Mouse (Mus musculus) heart, adult 18-20 months (tissue): ENCODE data around the gene Fli1. TPM values are rescaled to one million over a fixed set of nuclear protein-coding genes. Genes with fewer than 3 reads are reported as not detected.

ENCODE experiments used
- DNase-seq, 2 experiments: peaks; one replicate each; pipeline ENCODE4 v3.0.0; 2021 to 2022; ENCODE audit warnings: mixed read lengths in 1 of 2
- total RNA-seq, 2 experiments: library from RNA; stranded (reverse); gene quantifications; 2 replicates each; pipeline ENCODE4 v1.2.3; 2021

Gene Fli1
- total RNA-seq, 2 experiments from 2014 or later: 17.1 to 19.3 TPM

DNA sequence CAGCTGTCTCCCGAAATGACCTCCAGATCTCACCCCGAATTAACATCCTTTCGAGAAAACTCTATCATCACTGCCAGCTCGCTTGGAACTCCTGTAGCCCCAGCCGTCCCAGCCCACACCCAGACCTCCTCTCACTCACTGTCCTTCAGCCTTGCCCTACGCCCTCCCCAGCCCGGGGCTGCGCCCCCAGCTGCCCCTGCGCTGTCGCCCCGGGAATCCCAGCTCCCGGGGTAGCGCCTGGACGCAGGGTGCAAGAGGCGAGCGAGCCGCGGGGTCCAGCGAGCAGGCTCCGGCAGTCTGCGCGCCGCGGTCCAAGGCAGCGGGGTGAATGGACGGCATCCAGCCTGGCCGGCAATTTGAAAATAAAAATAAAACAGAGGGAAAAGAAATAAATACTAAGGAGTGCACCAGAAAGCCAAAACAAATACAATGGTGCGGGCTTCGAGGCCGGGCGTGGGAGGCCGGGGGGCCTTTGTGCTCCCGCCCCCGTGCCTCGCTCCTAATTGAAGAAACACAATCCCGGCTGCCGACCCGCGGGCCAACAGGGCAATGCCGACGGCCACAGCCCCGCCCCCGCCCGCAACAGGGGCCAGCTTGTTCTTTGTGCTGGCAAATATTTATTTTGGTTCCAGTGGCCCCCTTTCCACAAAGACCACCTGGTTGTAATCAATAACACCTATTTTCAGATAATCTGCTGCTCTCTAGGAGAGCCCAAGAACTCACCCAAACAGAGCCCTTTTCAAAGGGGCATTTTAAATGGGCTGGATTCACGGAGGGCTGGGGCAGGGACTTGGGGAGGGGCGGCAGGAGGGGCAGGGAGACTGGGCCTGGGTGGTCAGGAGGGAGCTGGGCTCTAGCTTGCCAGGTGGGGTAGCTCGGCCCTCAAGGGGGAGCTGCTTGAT lies 133.3 kb downstream of the Fli1 start:
- peak in 1 of 2 experiments; percentile 50 for DNase-seq

DNA sequence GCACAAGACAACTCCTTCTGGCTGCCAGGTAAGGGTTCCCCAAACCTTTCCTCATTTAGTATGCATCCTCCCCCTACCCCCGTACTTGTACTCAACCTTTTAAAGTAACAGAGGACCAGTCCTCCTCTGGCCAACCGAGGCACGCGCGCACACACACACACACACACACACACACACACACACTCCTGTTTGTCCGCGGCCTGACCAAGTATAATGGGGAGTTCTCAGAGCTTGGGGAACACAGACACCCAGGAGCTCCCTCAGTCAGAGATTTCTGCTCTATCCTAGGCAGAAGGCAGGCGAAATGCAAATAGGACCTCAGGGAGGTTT lies 134.0 kb downstream of the Fli1 start:
- no peak for DNase-seq

DNA sequence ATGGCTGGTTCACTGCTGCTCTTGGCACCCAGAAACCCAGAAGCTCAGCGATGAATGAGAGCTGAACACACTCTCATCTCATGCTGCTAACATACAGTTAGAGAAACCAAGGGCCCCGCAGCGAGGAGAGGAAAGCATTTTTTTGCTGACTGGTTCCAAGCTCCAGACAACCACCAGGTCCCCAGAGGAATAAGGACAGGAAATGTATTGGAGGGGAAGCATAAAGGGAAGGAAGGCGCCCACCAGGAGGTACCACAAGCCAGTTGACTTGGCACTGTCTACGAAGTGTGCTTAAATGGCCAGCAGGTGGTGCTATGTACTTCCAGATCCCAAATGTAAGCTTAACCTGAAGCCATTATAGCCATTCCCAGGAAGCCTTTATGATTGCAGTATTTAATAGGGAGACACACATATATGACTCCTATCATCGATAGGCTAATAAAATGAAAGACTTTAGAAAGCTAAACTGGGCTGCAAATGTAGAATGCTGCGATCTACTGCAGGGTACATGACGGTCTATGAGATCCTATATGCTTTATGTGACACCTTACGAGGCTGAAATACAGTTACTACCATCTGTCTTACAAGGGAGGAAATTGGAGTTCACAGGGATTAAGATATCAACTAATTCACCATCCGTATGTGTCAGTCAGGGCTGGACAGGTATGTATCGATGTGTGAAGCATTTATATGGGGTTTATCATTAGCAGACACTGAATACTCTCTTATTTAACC lies 137.3 kb downstream of the Fli1 start:
- peak; percentile 67 to 85 for DNase-seq

DNA sequence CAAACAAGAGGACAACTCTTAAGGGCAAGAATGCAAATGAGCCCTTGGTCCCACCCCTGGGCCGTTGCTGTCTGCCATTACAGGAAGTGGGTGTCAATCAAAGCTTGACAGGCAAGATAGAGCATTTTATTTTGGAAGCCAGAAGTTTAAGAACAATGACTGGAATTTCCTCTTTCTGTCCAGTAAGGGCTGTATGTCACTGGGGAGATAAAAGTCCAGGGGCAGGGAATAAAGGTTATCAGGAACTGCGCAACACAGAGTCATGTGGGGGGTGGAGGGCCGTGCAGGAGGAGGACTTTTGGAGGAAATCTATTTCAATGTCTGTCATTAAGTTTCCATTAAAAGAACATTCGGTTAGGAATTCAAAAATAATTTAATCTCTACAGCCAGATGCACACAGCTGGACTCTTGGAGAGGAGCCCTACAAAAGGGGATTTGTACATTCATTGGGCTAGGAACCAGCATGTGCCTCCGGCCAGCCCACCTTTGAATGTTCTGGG lies 141.9 kb downstream of the Fli1 start:
- DNase-seq: peak; percentile 79 to 80

DNA sequence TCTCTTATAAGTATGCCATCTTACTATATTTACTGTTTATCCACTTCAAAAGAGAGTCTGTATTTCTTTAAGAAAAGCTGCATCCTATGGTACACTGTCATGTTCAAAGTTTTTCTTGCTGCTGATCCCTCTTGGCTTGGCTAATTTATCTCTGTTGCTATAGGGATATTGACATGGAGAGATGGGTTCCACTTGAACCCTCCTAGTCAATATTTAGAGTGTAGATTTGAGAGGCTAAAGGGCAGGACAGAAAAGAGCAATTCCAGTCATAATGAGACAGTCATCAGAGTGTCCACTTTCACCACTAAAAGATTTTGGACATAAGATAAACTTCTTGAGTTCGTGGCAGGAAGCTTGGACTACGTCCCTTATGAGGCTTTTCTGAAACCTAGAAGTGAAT lies 142.4 kb downstream of the Fli1 start:
- DNase-seq: no peak

DNA sequence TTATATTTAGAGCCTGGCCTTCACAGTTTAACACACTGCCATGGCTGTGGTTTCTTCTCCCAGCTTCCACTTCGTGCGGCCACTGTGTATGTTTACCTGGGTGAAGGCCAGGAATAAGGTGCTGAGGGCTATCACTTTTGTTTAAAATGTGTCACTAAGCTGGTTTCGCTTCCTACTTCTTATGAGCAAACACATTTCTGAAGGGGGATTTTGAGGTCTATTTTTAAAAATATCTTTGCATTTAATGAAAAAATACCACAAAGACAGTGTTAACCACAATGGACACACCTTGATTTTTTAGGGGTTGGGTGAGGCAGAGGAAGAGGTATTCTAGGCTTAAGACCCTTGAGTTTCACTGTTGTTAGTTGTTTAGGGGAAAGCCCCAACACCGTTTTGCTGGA lies 147.9 kb downstream of the Fli1 start:
- no peak for DNase-seq

DNA sequence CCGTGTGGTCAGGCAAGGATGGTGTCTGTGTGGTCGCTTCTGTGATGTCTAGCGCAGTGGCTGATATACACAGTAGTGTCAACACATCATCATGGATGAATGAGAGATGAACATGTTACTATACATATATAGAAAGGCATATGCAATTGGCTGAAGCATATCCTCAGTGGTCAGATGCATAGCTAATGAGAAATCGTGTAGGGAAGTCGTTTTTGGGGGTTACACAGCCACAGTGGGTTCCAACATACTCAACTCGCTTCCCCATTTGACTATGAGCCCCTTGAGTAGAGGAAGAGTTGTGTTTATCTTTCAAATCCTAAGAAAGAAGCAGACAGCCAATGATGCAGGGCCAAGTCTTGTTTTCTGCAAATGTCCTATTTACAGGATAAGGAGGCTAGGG lies 149.9 kb downstream of the Fli1 start:
- DNase-seq: no peak

DNA sequence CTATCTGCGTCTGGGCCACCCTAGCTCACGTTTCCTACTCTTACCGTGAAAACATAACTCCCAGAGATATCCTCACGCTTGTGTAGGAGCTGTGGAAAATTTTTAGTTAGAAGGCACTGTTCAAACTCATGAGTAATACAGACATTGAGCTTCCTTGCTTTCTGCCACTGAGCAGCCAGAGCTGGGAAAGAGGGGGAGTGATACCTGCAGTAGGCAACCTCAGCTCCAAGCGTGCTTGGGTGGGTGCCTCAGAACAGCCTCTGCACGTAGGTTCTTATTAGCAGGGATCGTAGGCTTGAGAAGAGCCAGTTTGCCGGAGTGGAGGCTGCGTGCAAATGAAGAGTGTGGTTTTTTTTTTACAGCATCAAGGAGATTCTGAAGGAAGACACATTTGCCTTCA lies 151.0 kb downstream of the Fli1 start:
- no peak for DNase-seq

DNA sequence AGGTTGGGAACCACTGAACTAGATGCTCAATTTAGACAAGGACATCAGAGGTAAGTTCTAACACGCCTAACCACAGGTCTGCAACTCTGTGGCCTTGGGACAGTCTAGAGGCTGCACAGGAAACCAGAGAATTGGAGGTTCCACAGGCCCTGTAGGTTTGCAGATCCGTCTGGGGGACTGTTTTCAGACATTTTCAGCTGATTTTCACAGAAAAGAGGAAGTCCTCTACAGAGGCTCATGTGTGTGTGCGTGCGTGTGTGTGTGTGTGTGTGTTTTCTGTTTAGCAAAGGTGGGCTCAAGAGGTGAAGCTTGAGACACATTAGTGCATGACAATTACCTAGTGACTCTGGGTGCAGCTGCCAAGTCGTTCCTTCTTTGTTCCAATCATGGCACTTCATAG lies 151.6 kb downstream of the Fli1 start:
- DNase-seq: peak in 1 of 2 experiments; percentile 23

DNA sequence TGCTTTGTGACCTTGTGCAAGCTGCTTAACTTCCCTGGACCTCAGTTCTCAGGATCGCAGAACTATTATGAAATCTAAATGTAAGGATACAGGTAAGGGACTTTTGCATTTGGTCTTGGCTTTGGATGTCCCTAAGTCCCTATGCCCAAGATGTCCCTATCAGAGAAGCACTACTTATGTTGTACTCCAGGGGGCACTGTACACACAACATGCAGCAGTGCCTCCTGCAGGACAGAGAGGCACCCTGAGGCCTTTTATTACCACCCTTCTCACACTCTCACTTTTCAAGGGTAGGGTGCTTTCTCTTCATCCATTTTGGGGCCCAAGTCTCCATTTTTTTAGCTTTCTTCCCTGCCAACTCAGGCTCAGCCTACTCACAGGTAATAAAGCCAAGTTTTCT lies 154.5 kb downstream of the Fli1 start:
- DNase-seq: no peak

DNA sequence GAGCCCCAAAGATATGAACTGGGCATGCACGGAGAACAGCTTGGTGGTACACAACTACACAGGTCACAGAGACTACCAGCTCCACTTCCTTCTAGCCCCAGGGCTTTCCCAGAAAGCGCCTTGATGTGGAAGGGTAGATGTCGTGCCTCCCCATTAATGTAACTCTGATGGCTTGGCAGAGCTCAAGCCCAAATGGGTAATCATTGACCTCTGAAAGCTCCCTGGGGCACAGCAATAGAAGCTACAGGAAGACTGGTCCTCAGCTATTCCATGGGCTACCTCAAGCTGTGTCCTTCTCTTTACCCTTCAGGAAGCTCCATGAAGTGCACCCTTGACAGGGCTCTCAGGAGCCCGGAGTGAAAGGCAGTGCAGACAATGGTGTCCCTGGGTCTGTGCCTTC lies 157.8 kb downstream of the Fli1 start:
- no peak for DNase-seq

DNA sequence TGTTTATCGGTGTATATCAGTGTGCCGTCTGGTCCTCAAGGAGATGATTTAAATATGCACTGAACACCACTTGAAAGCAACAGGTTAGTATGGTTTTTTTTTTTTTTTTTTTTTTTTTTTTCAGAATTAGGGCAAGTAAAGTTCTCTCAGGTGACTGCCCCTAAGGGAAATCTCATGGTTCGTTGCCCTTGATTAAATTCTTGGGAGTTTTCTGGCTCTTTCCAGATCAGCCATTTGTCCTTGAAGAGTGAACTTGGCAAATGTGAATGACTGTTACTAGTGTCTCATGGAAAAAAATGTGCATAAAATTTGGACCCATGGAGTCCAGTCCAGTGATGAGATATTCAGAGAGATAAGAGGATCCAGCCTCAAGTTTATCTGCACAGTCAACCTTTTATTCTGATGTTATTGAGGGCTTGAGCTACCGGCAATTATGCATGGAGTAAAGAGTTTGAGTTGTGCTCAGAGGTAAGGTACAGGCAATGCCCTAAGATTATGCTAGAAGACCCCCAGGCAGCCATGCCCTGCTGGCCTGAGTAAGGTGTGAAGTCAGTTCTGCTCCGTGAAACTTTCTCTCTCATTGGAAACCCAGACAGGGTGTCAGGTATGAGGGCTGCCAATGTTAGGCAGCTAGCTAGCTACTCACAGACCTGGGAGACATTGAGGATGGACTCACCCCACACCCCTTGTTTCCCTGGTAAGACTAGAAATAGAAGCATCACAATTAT lies 165.6 kb downstream of the Fli1 start:
- DNase-seq: no peak

DNA sequence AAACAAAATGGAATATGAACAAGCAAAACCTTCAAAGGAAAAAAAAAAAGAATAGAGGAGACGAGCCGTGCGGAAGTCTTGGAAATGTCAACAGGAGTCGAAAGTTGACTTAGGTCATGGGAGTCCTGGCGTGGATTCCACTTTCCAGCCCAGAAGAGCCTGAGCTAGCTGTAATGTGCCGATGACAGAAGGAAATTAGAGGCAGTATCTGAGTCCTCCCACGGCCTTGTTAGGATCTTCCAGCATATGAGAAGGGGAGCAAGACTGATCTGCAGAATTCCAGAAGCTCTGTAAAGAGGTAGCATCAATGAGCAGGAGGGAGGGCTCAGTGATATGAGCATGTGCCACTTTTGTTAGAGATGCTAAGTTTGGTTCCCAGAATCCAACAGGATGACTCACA lies 166.6 kb downstream of the Fli1 start:
- DNase-seq: peak; percentile 19 to 39

DNA sequence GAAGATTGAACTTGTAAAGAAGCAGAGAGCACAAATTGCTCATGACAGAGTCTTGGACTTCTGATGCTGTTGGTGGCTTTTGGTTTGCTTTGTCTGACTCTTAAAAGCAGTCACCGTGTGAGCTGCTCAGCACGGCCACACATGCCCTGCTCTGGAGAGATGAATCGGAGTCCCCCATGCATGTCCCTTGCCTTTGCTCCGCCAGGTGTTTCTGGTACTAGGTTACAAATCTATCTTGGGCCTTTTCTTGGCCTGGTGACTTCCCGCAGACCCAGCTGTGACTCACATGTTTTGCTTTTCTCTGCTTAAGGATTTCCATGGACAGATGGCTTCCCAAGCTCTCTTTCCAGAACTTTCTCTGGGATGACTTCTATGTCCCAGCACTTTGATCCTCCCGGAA lies 169.0 kb downstream of the Fli1 start:
- DNase-seq: no peak

Other genes starting within 250 kb of the Fli1 start
- gene Kcnj5, start 198.5 kb downstream of the Fli1 start, total RNA-seq: 10 to 100 TPM; 45.4 to 49.0 TPM
- not detected for gene Kcnj1, start 170.4 kb downstream of the Fli1 start, total RNA-seq
- 10 to 100 TPM; 35.3 to 36.9 TPM for gene Ets1, start 93.4 kb upstream of the Fli1 start, total RNA-seq